Mouse (Mus musculus) layer of hippocampus, adult 11-12 months (tissue): ENCODE data around the gene Pus7l.
A peak's percentile ranks its signal among the peaks of the same experiment; 100 is the strongest.

Experiments
- DNase-seq: peaks from one replicate; pipeline ENCODE4 v3.0.0; 2022; ENCODE audit warnings: low spot score

The Pus7l gene

GRCm38 (mm10) chr15:94543409-94544051 lies at the start of gene Pus7l, which contains the start of gene Irak4:
Gene Pus7l (minus strand): TSS chr15:94543547.
Gene Irak4 (plus strand): TSS chr15:94543643.
- peak; percentile 92 for DNase-seq

- no peak for DNase-seq
Measured at GRCm38 (mm10) chr15:94591356-94591755, 48.0 kb upstream of the Pus7l start.

GRCm38 (mm10) chr15:94590083-94590482 lies 46.7 kb upstream of the Pus7l start:
- no peak for DNase-seq

- peak; percentile 98 for DNase-seq
Measured at GRCm38 (mm10) chr15:94589219-94590075, 46.1 kb upstream of the Pus7l start, which contains the start of gene Twf1. Gene Twf1 (minus strand): TSS chr15:94589889.

GRCm38 (mm10) chr15:94587826-94588715 lies 44.7 kb upstream of the Pus7l start:
- no peak for DNase-seq

GRCm38 (mm10) chr15:94584738-94585137 lies 41.4 kb upstream of the Pus7l start:
- DNase-seq, result no peak

GRCm38 (mm10) chr15:94583153-94583552 lies 39.8 kb upstream of the Pus7l start:
- DNase-seq, result no peak

GRCm38 (mm10) chr15:94582000-94582593 lies 38.8 kb upstream of the Pus7l start:
- DNase-seq, result no peak

- no peak for DNase-seq
Measured at GRCm38 (mm10) chr15:94574566-94575268, 31.4 kb upstream of the Pus7l start.

GRCm38 (mm10) chr15:94572746-94573145 lies 29.4 kb upstream of the Pus7l start:
- DNase-seq, result no peak

GRCm38 (mm10) chr15:94571501-94571900 lies 28.2 kb upstream of the Pus7l start:
- DNase-seq, result no peak

GRCm38 (mm10) chr15:94568496-94569182 lies 25.3 kb upstream of the Pus7l start:
- no peak for DNase-seq

GRCm38 (mm10) chr15:94565854-94566253 lies 22.5 kb upstream of the Pus7l start:
- no peak for DNase-seq

GRCm38 (mm10) chr15:94564909-94565308 lies 21.6 kb upstream of the Pus7l start:
- no peak for DNase-seq

GRCm38 (mm10) chr15:94558895-94559656 lies 15.7 kb upstream of the Pus7l start:
- no peak for DNase-seq

- peak; percentile 92 for DNase-seq
Measured at GRCm38 (mm10) chr15:94557442-94557841, 14.1 kb upstream of the Pus7l start.

- no peak for DNase-seq
Measured at GRCm38 (mm10) chr15:94553536-94553935, 10.2 kb upstream of the Pus7l start.

- DNase-seq, result no peak
Measured at GRCm38 (mm10) chr15:94544844-94545243, 1.5 kb upstream of the Pus7l start.

- no peak for DNase-seq
Measured at GRCm38 (mm10) chr15:94544052-94544636, 797 bp upstream of the Pus7l start.
